Mouse (Mus musculus): ENCODE data around the gene Clns1a. TPM values are rescaled to one million over a fixed set of nuclear protein-coding genes. Genes with fewer than 3 reads are reported as not detected.
A peak's percentile ranks its signal among the peaks of the same experiment; 100 is the strongest.

Gene Clns1a
- polyA plus RNA-seq, 1 experiment from 2014 or later = 152 TPM

DNA sequence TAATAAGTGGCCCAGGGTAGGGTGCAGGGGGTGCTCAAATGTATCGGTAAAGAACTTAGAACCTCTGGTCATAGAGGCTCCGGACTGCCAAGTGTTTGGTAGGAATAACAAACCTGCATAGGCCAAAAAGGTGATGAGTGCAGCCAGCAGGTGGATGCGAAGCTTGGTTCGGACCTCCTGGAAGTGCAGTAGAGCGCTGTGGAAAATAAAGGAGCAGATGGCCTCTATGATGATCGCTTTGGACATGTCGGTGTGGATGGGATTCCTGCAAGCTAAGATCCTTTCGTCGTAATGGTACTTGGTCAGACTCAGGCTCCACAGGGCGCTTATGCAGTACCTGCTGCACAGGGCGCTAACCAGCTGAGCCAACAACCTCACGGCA lies 40.8 kb downstream of the Clns1a start:
- peak; percentile 5 for ATAC-seq (ENCODE audit: low read depth)
- Histone ChIP-seq H3K27me3 (ENCODE audit: control insufficient read depth, insufficient read depth, low read depth, low read length) (no peaks in the 10 kb centered on the region), H3K4me2 (ENCODE audit: low read depth, low read length) (peak overlapping the region; percentile 86), H3K36me3 (ENCODE audit: control insufficient read depth, insufficient read depth, low read length) (no peaks in the 10 kb centered on the region), H3K4me3 (ENCODE audit: low read length) (peak overlapping the region; percentile 53), H3K9me3 (ENCODE audit: control insufficient read depth, low read length) (no peaks in the 10 kb centered on the region), H3K4me1 (replicated peaks; ENCODE audit: control insufficient read depth, insufficient read depth, low read length) (peaks cover 11% of the 10 kb centered on the region), H3K9ac (ENCODE audit: low read length) (peak overlapping the region; percentile 71), H3K27ac (ENCODE audit: low read length) (no peak overlapping the region)
- WGBS = 6% methylated on average over 12 of the region's 12 CpGs

DNA sequence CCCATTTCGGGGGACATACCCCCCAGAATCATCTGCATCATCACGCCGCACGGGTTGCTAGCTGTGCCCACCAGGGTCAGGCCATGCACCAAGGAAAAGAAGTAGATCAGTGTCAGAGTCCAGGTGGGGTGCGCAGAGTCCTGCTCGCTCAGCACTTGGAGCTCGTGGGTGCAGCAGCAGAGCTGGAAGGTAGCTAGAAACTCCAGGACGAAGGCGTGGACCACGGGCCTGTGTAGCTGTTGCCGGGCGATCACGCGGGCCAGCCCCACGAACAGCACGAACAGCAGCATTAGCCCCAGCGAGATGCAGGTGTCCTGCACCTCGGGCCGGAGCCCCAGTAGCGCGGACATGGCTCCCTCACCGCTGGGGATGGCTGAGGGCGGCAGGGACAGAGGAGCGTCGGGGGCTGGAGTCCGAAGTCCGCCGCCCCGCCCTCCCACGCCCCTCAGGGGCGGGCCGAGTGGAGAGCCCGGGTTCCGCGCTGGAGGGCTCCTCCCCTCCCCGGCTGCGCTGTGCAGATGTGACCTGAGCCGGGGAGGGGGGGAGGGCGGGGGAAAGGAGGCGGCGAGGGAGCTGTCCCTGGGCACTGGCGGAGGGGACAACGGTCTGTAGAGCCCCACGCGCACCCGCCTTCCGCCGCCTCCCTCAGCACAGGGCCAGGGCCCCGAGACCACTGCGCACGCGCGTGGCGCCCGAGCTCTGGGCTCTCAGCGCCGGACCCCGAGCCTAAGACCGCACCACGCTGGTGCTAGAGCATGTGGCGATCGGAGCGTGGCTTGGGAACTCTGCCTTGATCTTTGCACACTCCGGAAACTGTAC lies 41.4 kb downstream of the Clns1a start, which contains the start of gene Aqp11:
Aqp11 (minus strand) TSS at position 652 of the 819 bp plus-strand sequence.
- Histone ChIP-seq H3K27me3 (ENCODE audit: control insufficient read depth, insufficient read depth, low read depth, low read length) (no peaks in the 10 kb centered on the region), H3K36me3 (ENCODE audit: control insufficient read depth, insufficient read depth, low read length) (no peaks in the 10 kb centered on the region), H3K27ac (ENCODE audit: low read length) (no peak within 1 kb of the TSS), H3K4me3 (ENCODE audit: low read length) (peak within 1 kb of the TSS; percentile 53), H3K9ac (ENCODE audit: low read length) (peak within 1 kb of the TSS; percentile 71), H3K4me2 (ENCODE audit: low read depth, low read length) (peak within 1 kb of the TSS; percentile 86), H3K4me1 (replicated peaks; ENCODE audit: control insufficient read depth, insufficient read depth, low read length) (peaks cover 11% of the 10 kb centered on the region), H3K9me3 (ENCODE audit: control insufficient read depth, low read length) (no peaks in the 10 kb centered on the region)
- ATAC-seq (ENCODE audit: low read depth) = peak; percentile 97
- WGBS = under 1% methylated on average over 54 of the region's 64 CpGs

DNA sequence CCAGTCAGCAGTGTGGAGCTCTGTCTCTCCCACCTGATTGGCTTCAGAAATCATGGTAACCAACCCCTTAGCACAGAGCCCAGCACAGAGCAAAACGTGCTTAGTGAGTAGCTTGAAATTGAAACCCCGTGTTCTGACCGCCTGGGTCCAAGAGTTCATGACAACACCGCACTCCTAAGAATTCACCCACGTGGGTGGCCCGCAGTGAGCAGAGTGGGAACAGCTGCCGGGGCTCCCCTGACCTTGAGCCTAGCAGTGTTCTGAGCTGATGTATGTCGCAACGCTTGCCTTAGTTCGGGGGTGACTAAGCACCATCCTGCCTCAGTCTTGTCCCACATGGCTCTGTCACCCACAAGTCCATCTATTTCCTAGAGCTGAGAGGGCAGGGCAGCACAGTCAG lies 44.5 kb downstream of the Clns1a start:
- H3K27ac ChIP-seq (ENCODE audit: low read length) = no peak overlapping the region
- H3K27me3 ChIP-seq (ENCODE audit: control insufficient read depth, insufficient read depth, low read depth, low read length) = no peaks in the 10 kb centered on the region
- H3K4me3 ChIP-seq (ENCODE audit: low read length) = no peak overlapping the region
- ATAC-seq (ENCODE audit: low read depth) = peak; percentile 32
- H3K36me3 ChIP-seq (ENCODE audit: control insufficient read depth, insufficient read depth, low read length) = no peaks in the 10 kb centered on the region
- no peaks in the 10 kb centered on the region for H3K9me3 ChIP-seq (ENCODE audit: control insufficient read depth, low read length)
- no peak overlapping the region for H3K4me2 ChIP-seq (ENCODE audit: low read depth, low read length)
- WGBS = 47% methylated on average over 10 of the region's 10 CpGs
- H3K9ac ChIP-seq (ENCODE audit: low read length) = no peak overlapping the region
- peaks cover 11% of the 10 kb centered on the region for H3K4me1 ChIP-seq (replicated peaks; ENCODE audit: control insufficient read depth, insufficient read depth, low read length)

DNA sequence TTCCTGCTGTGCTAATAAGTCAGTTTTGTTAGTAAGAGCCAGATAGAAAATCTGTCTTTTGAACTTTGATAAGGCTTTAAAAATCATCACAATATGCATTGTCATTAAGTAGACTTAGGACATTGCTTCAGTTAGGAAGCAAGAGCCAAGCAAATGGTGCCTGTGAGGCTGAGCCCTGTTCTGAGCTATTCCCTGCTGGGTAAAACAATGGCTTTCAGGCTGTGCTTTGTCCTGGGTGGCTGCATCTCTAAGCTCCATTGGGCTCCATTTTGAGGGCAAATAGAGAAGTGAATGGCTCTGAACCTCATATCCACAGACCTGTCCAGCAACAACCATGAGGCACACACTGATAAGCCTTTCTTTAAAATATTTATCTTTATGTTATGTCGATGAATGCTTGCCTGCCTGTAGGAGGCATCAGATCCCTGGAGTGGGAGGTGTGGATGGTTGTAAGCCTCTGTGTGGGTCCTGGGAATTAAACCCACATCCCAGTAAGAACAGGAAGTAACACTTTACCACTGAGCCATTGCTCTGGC lies 45.4 kb downstream of the Clns1a start:
- H3K27ac ChIP-seq (ENCODE audit: low read length) = no peak overlapping the region
- WGBS = 26% methylated on average over 1 of the region's 1 CpGs
- no peak for ATAC-seq (ENCODE audit: low read depth)

DNA sequence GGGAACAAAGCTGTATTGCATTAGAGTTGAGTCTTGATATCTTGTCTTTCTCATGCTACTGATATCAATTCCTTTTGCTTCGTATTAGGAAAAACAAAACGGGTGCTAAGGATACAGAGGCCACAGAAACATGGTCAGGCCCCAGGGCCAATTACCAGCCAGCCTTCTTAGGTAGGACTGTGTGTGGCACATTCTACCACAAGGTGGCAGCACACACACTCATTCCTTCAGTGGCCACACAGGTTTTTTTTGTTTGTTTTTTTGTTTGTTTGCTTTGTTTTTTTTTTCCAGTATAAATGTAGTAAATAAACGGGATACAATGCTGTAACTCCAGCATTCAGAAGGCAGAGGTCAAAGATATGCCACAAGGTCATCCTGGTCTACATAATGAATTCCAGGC lies 48.9 kb downstream of the Clns1a start:
- Histone ChIP-seq H3K9me3 (ENCODE audit: control insufficient read depth, low read length) (no peaks in the 10 kb centered on the region), H3K4me1 (replicated peaks; ENCODE audit: control insufficient read depth, insufficient read depth, low read length) (peaks cover 12% of the 10 kb centered on the region; the same call in 1 of the 2 replicates), H3K27me3 (ENCODE audit: control insufficient read depth, insufficient read depth, low read depth, low read length) (no peaks in the 10 kb centered on the region), H3K4me3 (ENCODE audit: low read length) (no peak overlapping the region), H3K9ac (ENCODE audit: low read length) (no peak overlapping the region), H3K36me3 (ENCODE audit: control insufficient read depth, insufficient read depth, low read length) (no peaks in the 10 kb centered on the region), H3K27ac (ENCODE audit: low read length) (no peak overlapping the region), H3K4me2 (ENCODE audit: low read depth, low read length) (no peak overlapping the region)
- ATAC-seq (ENCODE audit: low read depth) = no peak
- WGBS = 12% methylated on average over 3 of the region's 3 CpGs

More for the DNA sequence above, 45.4 kb downstream of the Clns1a start:
- H3K9ac ChIP-seq (ENCODE audit: low read length) = no peak overlapping the region
- no peaks in the 10 kb centered on the region for H3K9me3 ChIP-seq (ENCODE audit: control insufficient read depth, low read length)
- H3K27me3 ChIP-seq (ENCODE audit: control insufficient read depth, insufficient read depth, low read depth, low read length) = no peaks in the 10 kb centered on the region
- peaks cover 10% of the 10 kb centered on the region for H3K4me1 ChIP-seq (replicated peaks; ENCODE audit: control insufficient read depth, insufficient read depth, low read length)
- H3K36me3 ChIP-seq (ENCODE audit: control insufficient read depth, insufficient read depth, low read length) = no peaks in the 10 kb centered on the region
- H3K4me3 ChIP-seq (ENCODE audit: low read length) = no peak overlapping the region
- no peak overlapping the region for H3K4me2 ChIP-seq (ENCODE audit: low read depth, low read length)

DNA sequence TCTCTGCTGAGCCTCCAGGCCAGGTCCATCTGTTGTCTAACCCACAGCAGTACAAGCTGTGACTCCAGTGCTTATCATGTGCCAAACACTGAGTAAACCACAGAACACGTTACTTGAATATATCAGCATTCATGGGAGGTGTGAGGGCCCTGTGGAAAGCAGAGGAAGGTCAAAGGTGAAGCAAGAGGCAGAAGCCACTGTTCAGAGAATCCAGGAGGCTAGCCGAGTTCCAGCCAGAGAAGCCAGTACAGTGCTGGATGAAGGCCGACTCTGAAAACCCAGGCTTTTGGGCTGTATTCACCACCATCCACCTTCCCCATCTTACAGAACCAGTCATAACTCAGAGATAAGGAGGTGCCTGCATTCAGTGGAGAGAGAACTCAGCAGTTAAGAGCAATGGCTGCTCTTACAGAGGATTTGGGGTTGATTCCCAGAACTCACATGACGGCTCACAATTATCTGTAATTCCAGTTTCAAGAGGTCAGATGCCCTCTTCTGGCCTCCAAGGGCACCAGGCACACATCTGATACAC lies 50.8 kb downstream of the Clns1a start:
- H3K27me3 ChIP-seq (ENCODE audit: control insufficient read depth, insufficient read depth, low read depth, low read length) = no peaks in the 10 kb centered on the region
- H3K36me3 ChIP-seq (ENCODE audit: control insufficient read depth, insufficient read depth, low read length) = no peaks in the 10 kb centered on the region
- 59% methylated on average over 4 of the region's 4 CpGs for WGBS
- no peak overlapping the region for H3K4me3 ChIP-seq (ENCODE audit: low read length)
- H3K9ac ChIP-seq (ENCODE audit: low read length) = no peak overlapping the region
- H3K27ac ChIP-seq (ENCODE audit: low read length) = no peak overlapping the region
- no peak for ATAC-seq (ENCODE audit: low read depth)
- H3K9me3 ChIP-seq (ENCODE audit: control insufficient read depth, low read length) = no peaks in the 10 kb centered on the region
- no peak overlapping the region for H3K4me2 ChIP-seq (ENCODE audit: low read depth, low read length)
- peaks cover 9% of the 10 kb centered on the region; the same call in 1 of the 2 replicates for H3K4me1 ChIP-seq (replicated peaks; ENCODE audit: control insufficient read depth, insufficient read depth, low read length)

DNA sequence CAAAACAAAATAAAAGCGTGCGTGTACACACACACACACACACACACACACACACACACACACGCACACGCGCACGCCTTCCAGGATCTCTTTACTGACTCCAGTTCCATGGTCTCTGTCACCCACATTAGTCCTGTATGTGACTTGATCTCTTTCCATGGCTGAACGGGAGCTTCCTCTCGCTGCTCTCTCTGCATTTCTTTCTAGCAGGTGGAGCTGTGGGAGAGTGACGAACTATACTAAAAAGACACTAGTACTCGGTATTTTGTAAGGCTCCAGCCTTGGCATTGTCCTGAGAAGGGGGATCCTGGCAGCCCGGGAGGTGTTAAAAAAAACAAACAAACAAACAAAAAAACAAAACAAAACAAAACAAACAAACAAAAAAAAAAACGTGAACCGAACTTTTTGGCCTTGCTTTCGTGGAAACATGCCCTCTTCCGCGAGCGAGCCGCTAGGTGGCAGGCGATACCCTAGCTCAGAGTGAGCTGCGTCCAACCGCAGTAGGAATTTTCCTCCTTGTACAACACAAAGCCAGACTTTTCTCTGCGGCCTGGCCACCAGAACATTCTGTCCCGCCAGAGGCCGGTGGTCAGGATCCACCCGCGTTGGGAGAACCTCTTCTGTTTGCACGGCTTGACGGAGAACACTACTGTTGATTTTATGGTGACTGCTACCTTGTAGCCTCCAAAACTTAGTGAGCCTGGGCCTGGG lies 51.5 kb downstream of the Clns1a start:
- H3K4me3 ChIP-seq (ENCODE audit: low read length) = peak overlapping the region; percentile 28
- H3K27ac ChIP-seq (ENCODE audit: low read length) = no peak overlapping the region
- peak overlapping the region; percentile 53 for H3K4me2 ChIP-seq (ENCODE audit: low read depth, low read length)
- H3K4me1 ChIP-seq (replicated peaks; ENCODE audit: control insufficient read depth, insufficient read depth, low read length) = peaks cover 9% of the 10 kb centered on the region; the same call in 1 of the 2 replicates
- WGBS = 26% methylated on average over 28 of the region's 28 CpGs
- peak; percentile 85 for ATAC-seq (ENCODE audit: low read depth)
- H3K9me3 ChIP-seq (ENCODE audit: control insufficient read depth, low read length) = no peaks in the 10 kb centered on the region
- no peaks in the 10 kb centered on the region for H3K36me3 ChIP-seq (ENCODE audit: control insufficient read depth, insufficient read depth, low read length)
- peak overlapping the region; percentile 53 for H3K9ac ChIP-seq (ENCODE audit: low read length)
- H3K27me3 ChIP-seq (ENCODE audit: control insufficient read depth, insufficient read depth, low read depth, low read length) = no peaks in the 10 kb centered on the region

DNA sequence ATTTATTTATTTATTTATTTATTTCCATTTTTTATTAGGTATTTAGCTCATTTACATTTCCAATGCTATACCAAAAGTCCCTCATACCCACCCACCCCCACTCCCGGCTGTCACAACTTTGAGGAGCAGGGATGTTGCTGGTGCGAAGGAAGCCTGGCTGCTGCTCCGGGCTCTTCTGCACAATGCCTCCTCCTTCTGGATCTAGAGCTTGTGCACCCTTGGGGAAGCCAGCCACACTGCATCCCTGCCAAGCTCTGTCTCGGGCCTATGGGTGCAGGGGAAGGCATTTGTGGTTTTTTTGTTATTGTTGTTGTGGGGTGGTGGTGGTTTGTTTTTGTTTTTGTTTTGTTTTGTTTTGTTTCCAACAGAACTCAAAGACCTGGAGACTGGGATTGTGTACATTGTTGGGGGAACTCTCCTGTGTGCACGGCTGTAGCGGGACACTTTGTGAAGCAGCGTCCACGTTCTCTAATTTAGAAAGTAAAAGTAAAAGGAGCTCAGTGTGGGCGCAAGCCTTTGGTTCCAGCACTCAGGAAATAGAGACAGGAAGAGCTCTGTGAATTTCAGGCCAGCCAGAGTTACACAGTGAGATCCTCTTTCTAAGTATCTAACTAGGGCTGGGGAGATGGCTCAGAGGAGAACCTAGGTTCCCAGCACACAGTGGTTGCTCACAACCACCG lies 52.2 kb downstream of the Clns1a start:
- Histone ChIP-seq H3K27me3 (ENCODE audit: control insufficient read depth, insufficient read depth, low read depth, low read length) (no peaks in the 10 kb centered on the region), H3K9ac (ENCODE audit: low read length) (peak overlapping the region; percentile 53), H3K4me3 (ENCODE audit: low read length) (peak overlapping the region; percentile 37), H3K27ac (ENCODE audit: low read length) (peak overlapping the region; percentile 70), H3K9me3 (ENCODE audit: control insufficient read depth, low read length) (no peaks in the 10 kb centered on the region), H3K4me1 (replicated peaks; ENCODE audit: control insufficient read depth, insufficient read depth, low read length) (peaks cover 9% of the 10 kb centered on the region; the same call in 1 of the 2 replicates), H3K4me2 (ENCODE audit: low read depth, low read length) (peak overlapping the region; percentile 53), H3K36me3 (ENCODE audit: control insufficient read depth, insufficient read depth, low read length) (no peaks in the 10 kb centered on the region)
- WGBS = 54% methylated on average over 10 of the region's 10 CpGs
- ATAC-seq (ENCODE audit: low read depth) = peak; percentile 55
